15 mouse cellular contexts compared by ENCODE assay signal in genomic region chr16:24502295-24502823, GRCm38 (mm10).
DNase-seq lines count a peak whose midpoint lies in the region; ATAC-seq lines count a peak whose summit lies in the region.
"Had no signal": no experiment of that assay in that cellular context is flagged by ENCODE, and none has a peak within 500 bp of the region (broad histone marks: within the 10 kb centered on the region; RNA-seq: fewer than 3 reads in every experiment).

No protein-coding gene starts in this region.

- no peak overlapping the region for H3K4me3 ChIP-seq in hindbrain, embryonic 16.5 days (ENCODE audit: low read length)
- H3K4me3 ChIP-seq in hindbrain, embryonic 11.5 days (ENCODE audit: low read depth, low read length) = no peak overlapping the region
- H3K4me3 ChIP-seq in midbrain, embryonic 16.5 days (ENCODE audit: low read depth, low read length) = no peak overlapping the region
- no peak overlapping the region for H3K4me3 ChIP-seq in midbrain, embryonic 13.5 days (replicated peaks)
- no peak overlapping the region for H3K4me3 ChIP-seq in neural tube, embryonic 12.5 days
- H3K4me3 ChIP-seq: erythroblast, embryonic 14.5 days; limb, embryonic 10.5 days; lung, embryonic 15.5 days had no signal

- H3K9me3 ChIP-seq in hindbrain, embryonic 16.5 days (ENCODE audit: control insufficient read depth, low read length) = no peaks in the 10 kb centered on the region
- no peaks in the 10 kb centered on the region for H3K9me3 ChIP-seq in hindbrain, embryonic 11.5 days (ENCODE audit: control insufficient read depth, low read length)
- H3K9me3 ChIP-seq in midbrain, embryonic 16.5 days (replicated peaks; ENCODE audit: control insufficient read depth, low read length, poor library complexity, severe bottlenecking) = no peaks in the 10 kb centered on the region
- no peaks in the 10 kb centered on the region for H3K9me3 ChIP-seq in midbrain, embryonic 13.5 days
- no peaks in the 10 kb centered on the region for H3K9me3 ChIP-seq in neural tube, embryonic 12.5 days
- H3K9me3 ChIP-seq: limb, embryonic 10.5 days; lung, embryonic 15.5 days had no signal

- intact Hi-C loops in heart, postnatal 10 days (cut with DNase I) = no loop called here

- H3K4me2 ChIP-seq in hindbrain, embryonic 16.5 days (ENCODE audit: low read length) = no peak overlapping the region
- no peak overlapping the region for H3K4me2 ChIP-seq in hindbrain, embryonic 11.5 days (replicated peaks; ENCODE audit: low read depth, low read length)
- no peak overlapping the region for H3K4me2 ChIP-seq in midbrain, embryonic 16.5 days (ENCODE audit: low read length)
- no peak overlapping the region for H3K4me2 ChIP-seq in midbrain, embryonic 13.5 days (replicated peaks)
- H3K4me2 ChIP-seq in neural tube, embryonic 12.5 days (replicated peaks) = no peak overlapping the region
- H3K4me2 ChIP-seq: liver, embryonic 11.5 days; lung, embryonic 15.5 days had no signal

- WGBS in hindbrain, embryonic 16.5 days = 59% methylated on average over 3 of the region's 3 CpGs
- WGBS in hindbrain, embryonic 11.5 days = 83% methylated on average over 3 of the region's 3 CpGs
- WGBS in midbrain, embryonic 16.5 days = 69% methylated on average over 3 of the region's 3 CpGs
- WGBS in midbrain, embryonic 13.5 days = 67% methylated on average over 3 of the region's 3 CpGs
- WGBS in neural tube, embryonic 12.5 days = 66% methylated on average over 3 of the region's 3 CpGs

- no peaks in the 10 kb centered on the region; the same call in 1 of the 2 replicates for H3K4me1 ChIP-seq in hindbrain, embryonic 16.5 days (ENCODE audit: control insufficient read depth, insufficient read depth, low read depth, low read length)
- H3K4me1 ChIP-seq in hindbrain, embryonic 11.5 days (replicated peaks; ENCODE audit: control insufficient read depth, insufficient read depth, low read length) = no peaks in the 10 kb centered on the region
- no peaks in the 10 kb centered on the region; the same call in 1 of the 2 replicates for H3K4me1 ChIP-seq in midbrain, embryonic 16.5 days (ENCODE audit: control insufficient read depth, insufficient read depth, low read length)
- H3K4me1 ChIP-seq in midbrain, embryonic 13.5 days (replicated peaks) = 0 out of 2 replicates have a peak, but pooled peaks cover 7% of the 10 kb centered on the region
- H3K4me1 ChIP-seq in neural tube, embryonic 12.5 days = peaks cover 21% of the 10 kb centered on the region
- H3K4me1 ChIP-seq: lung, embryonic 15.5 days had no signal

- peak; percentile 38 for ATAC-seq in hindbrain, embryonic 16.5 days
- no peak for ATAC-seq in hindbrain, embryonic 11.5 days (ENCODE audit: low FRiP score)
- ATAC-seq in midbrain, embryonic 16.5 days = peak; percentile 49; the same call in 1 of the 2 replicates
- ATAC-seq in midbrain, embryonic 13.5 days = no peak
- ATAC-seq in neural tube, embryonic 12.5 days (ENCODE audit: low FRiP score, low read depth) = peak; percentile 30; the same call in 1 of the 2 replicates
- ATAC-seq in erythroid progenitor cell, adult 5-6 weeks (replicated peaks; ENCODE audit: low FRiP score, poor library complexity, severe bottlenecking) = no peak

- no peak overlapping the region for H3K27ac ChIP-seq in hindbrain, embryonic 16.5 days (ENCODE audit: low read depth, low read length)
- no peak overlapping the region for H3K27ac ChIP-seq in hindbrain, embryonic 11.5 days (ENCODE audit: low read depth, low read length)
- no peak overlapping the region for H3K27ac ChIP-seq in midbrain, embryonic 16.5 days (ENCODE audit: low read length)
- no peak overlapping the region for H3K27ac ChIP-seq in midbrain, embryonic 13.5 days
- no peak overlapping the region for H3K27ac ChIP-seq in neural tube, embryonic 12.5 days
- H3K27ac ChIP-seq: limb, embryonic 10.5 days; lung, embryonic 15.5 days had no signal

- H3K27me3 ChIP-seq in hindbrain, embryonic 16.5 days (replicated peaks; ENCODE audit: control insufficient read depth, insufficient read depth, low read length) = no peaks in the 10 kb centered on the region
- no peaks in the 10 kb centered on the region for H3K27me3 ChIP-seq in hindbrain, embryonic 11.5 days (ENCODE audit: control insufficient read depth, insufficient read depth, low read length)
- H3K27me3 ChIP-seq in midbrain, embryonic 16.5 days (ENCODE audit: control insufficient read depth, insufficient read depth, low read depth, low read length) = no peaks in the 10 kb centered on the region
- no peaks in the 10 kb centered on the region for H3K27me3 ChIP-seq in midbrain, embryonic 13.5 days
- no peaks in the 10 kb centered on the region for H3K27me3 ChIP-seq in neural tube, embryonic 12.5 days (replicated peaks)
- H3K27me3 ChIP-seq: lung, embryonic 15.5 days had no signal

- DNase-seq in heart, adult 11 months = peak; percentile 79
- no peak for DNase-seq in heart, postnatal 10 days
- DNase-seq in hindbrain, embryonic 11.5 days (ENCODE audit: low spot score) = no peak
- DNase-seq: adrenal gland, postnatal 10 days; cerebellum, adult 2 months; spleen, adult 18-20 months had no signal

- no peak overlapping the region for H3K9ac ChIP-seq in hindbrain, embryonic 16.5 days (ENCODE audit: low read depth, low read length)
- no peak overlapping the region for H3K9ac ChIP-seq in hindbrain, embryonic 11.5 days (ENCODE audit: low read depth, low read length)
- H3K9ac ChIP-seq in midbrain, embryonic 16.5 days (ENCODE audit: low read depth, low read length) = no peak overlapping the region
- H3K9ac ChIP-seq in midbrain, embryonic 13.5 days (replicated peaks) = no peak overlapping the region
- no peak overlapping the region for H3K9ac ChIP-seq in neural tube, embryonic 12.5 days
- H3K9ac ChIP-seq: lung, embryonic 15.5 days had no signal

- H3K36me3 ChIP-seq in hindbrain, embryonic 16.5 days (ENCODE audit: control insufficient read depth, insufficient read depth, low read length) = no peaks in the 10 kb centered on the region
- no peaks in the 10 kb centered on the region for H3K36me3 ChIP-seq in hindbrain, embryonic 11.5 days (ENCODE audit: control insufficient read depth, insufficient read depth, low read length)
- no peaks in the 10 kb centered on the region for H3K36me3 ChIP-seq in midbrain, embryonic 16.5 days (ENCODE audit: control insufficient read depth, insufficient read depth, low read length)
- H3K36me3 ChIP-seq in midbrain, embryonic 13.5 days = no peaks in the 10 kb centered on the region
- H3K36me3 ChIP-seq in neural tube, embryonic 12.5 days = no peaks in the 10 kb centered on the region
- H3K36me3 ChIP-seq: limb, embryonic 10.5 days; lung, embryonic 15.5 days had no signal

Comparison
In these comparisons a context has a peak if more than half of its experiments do, and no peak if none do; other contexts are left out.
1. ATAC-seq: peak in hindbrain, embryonic 16.5 days (single experiment), midbrain, embryonic 16.5 days (single experiment) and neural tube, embryonic 12.5 days (single experiment); none in hindbrain, embryonic 11.5 days (single experiment), midbrain, embryonic 13.5 days (single experiment) and erythroid progenitor cell, adult 5-6 weeks (single experiment).